Mouse (Mus musculus): Measurements from ENCODE around the gene Mb. TPM values are rescaled to one million over a fixed set of nuclear protein-coding genes. Genes with fewer than 3 reads are reported as not detected.

The Mb gene
- polyA plus RNA-seq, 1 experiment from 2014 or later = 0.84 TPM

GRCm38 (mm10) chr15:76973855-76974651, 76.4 kb downstream of the Mb start:
- Histone ChIP-seq H3K36me3 (ENCODE audit: insufficient read depth, low read length) (no peaks in the 10 kb centered on the region), H3K4me3 (ENCODE audit: low read depth, low read length) (peak overlapping the region; percentile 53), H3K9me3 (ENCODE audit: low read length) (no peaks in the 10 kb centered on the region), H3K4me2 (replicated peaks; ENCODE audit: low read depth, low read length) (peak overlapping the region; percentile 80), H3K27ac (ENCODE audit: low read length) (peak overlapping the region; percentile 66), H3K4me1 (ENCODE audit: insufficient read depth, low read depth, low read length) (no peaks in the 10 kb centered on the region), H3K27me3 (replicated peaks; ENCODE audit: insufficient read depth, low read length) (no peaks in the 10 kb centered on the region), H3K9ac (replicated peaks; ENCODE audit: low read depth) (peak overlapping the region; percentile 48)
- TF ChIP-seq EP300 (IDR thresholded peaks at IDR 0.05) (no peak), CTCF (IDR thresholded peaks at IDR 0.05) (peak; percentile 71)
- peak; percentile 78 for DNase-seq (ENCODE audit: low spot score)
- ATAC-seq = peak; percentile 89
- 8% methylated on average over 29 of the region's 31 CpGs for WGBS

DNA sequence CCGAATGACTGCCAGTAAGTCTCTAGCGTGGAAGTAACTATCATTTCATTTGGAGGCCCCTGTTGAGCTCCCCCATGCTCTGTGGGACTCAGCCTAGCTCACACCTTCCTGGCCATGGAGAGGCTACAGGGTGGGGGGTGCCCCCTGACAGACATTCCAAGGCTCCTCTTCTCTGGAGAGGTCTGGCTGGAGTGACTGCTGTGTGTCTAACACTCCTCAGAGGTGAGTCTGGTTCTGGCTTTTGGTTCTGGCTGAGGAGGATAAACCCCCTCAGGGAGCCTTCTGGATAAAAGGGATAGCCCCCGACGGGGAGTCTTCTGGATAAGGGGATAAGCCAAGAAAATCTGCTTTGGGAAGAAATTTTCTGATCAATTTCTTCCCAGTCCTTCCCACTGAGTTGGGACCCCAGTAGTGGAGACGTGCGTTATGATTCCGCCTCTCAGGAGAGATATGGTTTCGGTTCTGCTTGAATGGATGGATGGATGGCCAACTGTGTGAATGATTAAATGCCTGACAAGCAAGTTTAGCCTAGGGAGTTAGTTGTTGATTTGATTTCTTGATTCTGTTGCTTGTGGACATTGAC, 77.1 kb downstream of the Mb start:
- TF ChIP-seq EP300 (IDR thresholded peaks at IDR 0.05) (no peak), CTCF (IDR thresholded peaks at IDR 0.05) (no peak)
- Histone ChIP-seq H3K4me3 (ENCODE audit: low read depth, low read length) (peak overlapping the region; percentile 53), H3K4me1 (ENCODE audit: insufficient read depth, low read depth, low read length) (no peaks in the 10 kb centered on the region), H3K27me3 (replicated peaks; ENCODE audit: insufficient read depth, low read length) (no peaks in the 10 kb centered on the region), H3K27ac (ENCODE audit: low read length) (no peak overlapping the region), H3K9ac (replicated peaks; ENCODE audit: low read depth) (peak overlapping the region; percentile 48; the same call in 1 of the 2 replicates), H3K36me3 (ENCODE audit: insufficient read depth, low read length) (no peaks in the 10 kb centered on the region), H3K9me3 (ENCODE audit: low read length) (no peaks in the 10 kb centered on the region), H3K4me2 (replicated peaks; ENCODE audit: low read depth, low read length) (peak overlapping the region; percentile 80)
- DNase-seq (ENCODE audit: low spot score) = no peak
- no peak for ATAC-seq
- 25% methylated on average over 8 of the region's 8 CpGs for whole genome bisulfite sequencing

DNA sequence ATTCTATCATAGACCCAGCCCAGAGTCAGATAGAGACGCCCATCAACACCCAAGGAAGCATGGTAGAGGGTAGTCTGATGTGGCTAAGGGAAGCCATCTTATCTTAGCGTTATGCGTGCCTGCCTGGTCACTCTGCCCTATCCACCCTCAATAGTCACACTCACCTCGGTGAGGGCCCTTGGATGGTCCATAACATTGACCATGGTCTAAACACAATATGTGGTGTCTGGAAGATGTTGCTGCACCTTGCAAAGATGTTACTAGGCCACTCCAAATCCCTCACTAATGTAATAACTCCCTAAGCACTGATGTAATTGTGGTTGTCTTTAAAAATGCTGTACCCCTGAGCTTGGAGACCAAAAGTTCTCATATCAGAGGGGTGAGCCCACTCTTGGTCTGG, 77.8 kb downstream of the Mb start:
- no peak for ATAC-seq
- no peak overlapping the region for H3K27ac ChIP-seq (ENCODE audit: low read length)
- TF ChIP-seq EP300 (IDR thresholded peaks at IDR 0.05) = no peak
- no peak for TF ChIP-seq CTCF (IDR thresholded peaks at IDR 0.05)

More for the DNA sequence above, 77.8 kb downstream of the Mb start:
- WGBS = 80% methylated on average over 4 of the region's 4 CpGs
- Histone ChIP-seq H3K9ac (replicated peaks; ENCODE audit: low read depth) (no peak overlapping the region), H3K4me1 (ENCODE audit: insufficient read depth, low read depth, low read length) (no peaks in the 10 kb centered on the region), H3K9me3 (ENCODE audit: low read length) (no peaks in the 10 kb centered on the region), H3K4me2 (replicated peaks; ENCODE audit: low read depth, low read length) (no peak overlapping the region), H3K4me3 (ENCODE audit: low read depth, low read length) (no peak overlapping the region), H3K27me3 (replicated peaks; ENCODE audit: insufficient read depth, low read length) (no peaks in the 10 kb centered on the region), H3K36me3 (ENCODE audit: insufficient read depth, low read length) (no peaks in the 10 kb centered on the region)
- DNase-seq (ENCODE audit: low spot score) = no peak

Other genes with a start within 250 kb of the Mb start
- gene Zfp251, start 179.2 kb downstream of the Mb start, polyA plus RNA-seq (2015; fragmentation: Nextera tagmentation; extraction: Ambion mirVana) = 9.2 and 9.7 TPM in 2 replicates
- 6.5 and 6.9 TPM in 2 replicates for gene Zfp7, start 171.4 kb downstream of the Mb start, polyA plus RNA-seq (2015; fragmentation: Nextera tagmentation; extraction: Ambion mirVana)
- 0.31 and 0.57 TPM in 2 replicates for gene Gm49527, start 171.3 kb downstream of the Mb start, polyA plus RNA-seq (2015; fragmentation: Nextera tagmentation; extraction: Ambion mirVana)
- gene Zfp647, start 125.2 kb downstream of the Mb start, polyA plus RNA-seq (2015; fragmentation: Nextera tagmentation; extraction: Ambion mirVana) = 5.8 and 6.6 TPM in 2 replicates
- gene 1110038F14Rik, start 102.2 kb downstream of the Mb start, polyA plus RNA-seq (2015; fragmentation: Nextera tagmentation; extraction: Ambion mirVana) = 57.8 and 60.2 TPM in 2 replicates
- gene Apol6, start 5.9 kb downstream of the Mb start, polyA plus RNA-seq (2015; fragmentation: Nextera tagmentation; extraction: Ambion mirVana) = 0.10 TPM in 1 of 2 replicates, not detected in the other

Data from lung, postnatal 0 days (tissue).